Mouse (Mus musculus): ENCODE results near the gene Park7. TPM values are rescaled to one million over a fixed set of nuclear protein-coding genes. Genes with fewer than 3 reads are reported as not detected.

Gene Park7
- polyA plus RNA-seq, 1 experiment from 2014 or later, result 508 TPM

- peaks cover 44% of the 10 kb centered on the region for H3K36me3 ChIP-seq (replicated peaks)
Observed at GRCm38 (mm10) chr4:150868859-150869258, 45.4 kb downstream of the Park7 start.

GRCm38 (mm10) chr4:150868161-150868560 lies 46.1 kb downstream of the Park7 start:
- Histone ChIP-seq H3K36me3 (replicated peaks) (peaks cover 44% of the 10 kb centered on the region), H3K4me1 (peaks cover 46% of the 10 kb centered on the region), H3K9me3 (no peaks in the 10 kb centered on the region), H3K27me3 (replicated peaks; ENCODE audit: low read depth, poor library complexity, severe bottlenecking) (no peaks in the 10 kb centered on the region), H3K4me3 (no peak overlapping the region), H3K27ac (replicated peaks) (no peak overlapping the region)
- no peak for DNase-seq (ENCODE audit: low spot score)
- WGBS, result 83% methylated on average over 6 of the region's 6 CpGs

More at GRCm38 (mm10) chr4:150868859-150869258, 45.4 kb downstream of the Park7 start:
- Histone ChIP-seq H3K4me1 (peaks cover 45% of the 10 kb centered on the region), H3K27ac (replicated peaks) (no peak overlapping the region), H3K9me3 (no peaks in the 10 kb centered on the region), H3K27me3 (replicated peaks; ENCODE audit: low read depth, poor library complexity, severe bottlenecking) (no peaks in the 10 kb centered on the region), H3K4me3 (no peak overlapping the region)
- no peak for DNase-seq (ENCODE audit: low spot score)
- 80% methylated on average over 2 of the region's 2 CpGs for WGBS

GRCm38 (mm10) chr4:150866494-150866893 lies 47.7 kb downstream of the Park7 start:
- H3K4me3 ChIP-seq, result no peak overlapping the region
- peaks cover 44% of the 10 kb centered on the region for H3K36me3 ChIP-seq (replicated peaks)
- H3K27me3 ChIP-seq (replicated peaks; ENCODE audit: low read depth, poor library complexity, severe bottlenecking), result no peaks in the 10 kb centered on the region
- WGBS, result 93% methylated on average over 12 of the region's 12 CpGs
- H3K9me3 ChIP-seq, result no peaks in the 10 kb centered on the region
- H3K4me1 ChIP-seq, result peaks cover 42% of the 10 kb centered on the region
- no peak for DNase-seq (ENCODE audit: low spot score)
- H3K27ac ChIP-seq (replicated peaks), result no peak overlapping the region

- 91% methylated on average over 11 of the region's 11 CpGs for WGBS
- Histone ChIP-seq H3K36me3 (replicated peaks) (peaks cover 44% of the 10 kb centered on the region), H3K4me1 (peaks cover 40% of the 10 kb centered on the region), H3K27ac (replicated peaks) (no peak overlapping the region), H3K9me3 (no peaks in the 10 kb centered on the region), H3K4me3 (no peak overlapping the region), H3K27me3 (replicated peaks; ENCODE audit: low read depth, poor library complexity, severe bottlenecking) (no peaks in the 10 kb centered on the region)
- DNase-seq (ENCODE audit: low spot score), result no peak
Observed at GRCm38 (mm10) chr4:150866069-150866468, 48.2 kb downstream of the Park7 start.

- DNase-seq (ENCODE audit: low spot score), result no peak
- H3K4me1 ChIP-seq, result peaks cover 35% of the 10 kb centered on the region
- H3K27ac ChIP-seq (replicated peaks), result no peak overlapping the region
- H3K4me3 ChIP-seq, result no peak overlapping the region
- peaks cover 44% of the 10 kb centered on the region for H3K36me3 ChIP-seq (replicated peaks)
- H3K27me3 ChIP-seq (replicated peaks; ENCODE audit: low read depth, poor library complexity, severe bottlenecking), result no peaks in the 10 kb centered on the region
- no peaks in the 10 kb centered on the region for H3K9me3 ChIP-seq
Observed at GRCm38 (mm10) chr4:150865371-150865770, 48.9 kb downstream of the Park7 start.

GRCm38 (mm10) chr4:150862626-150863375 lies 51.4 kb downstream of the Park7 start:
- DNase-seq (ENCODE audit: low spot score), result no peak
- Histone ChIP-seq H3K27me3 (replicated peaks; ENCODE audit: low read depth, poor library complexity, severe bottlenecking) (no peaks in the 10 kb centered on the region), H3K4me3 (no peak overlapping the region), H3K27ac (replicated peaks) (no peak overlapping the region), H3K4me1 (peaks cover 20% of the 10 kb centered on the region), H3K9me3 (no peaks in the 10 kb centered on the region), H3K36me3 (replicated peaks) (peaks cover 29% of the 10 kb centered on the region)
- WGBS, result 35% methylated on average over 8 of the region's 8 CpGs

- H3K4me3 ChIP-seq, result no peak overlapping the region
- H3K36me3 ChIP-seq (replicated peaks), result peaks cover 15% of the 10 kb centered on the region
- no peak for DNase-seq (ENCODE audit: low spot score)
- no peak overlapping the region for H3K27ac ChIP-seq (replicated peaks)
- H3K9me3 ChIP-seq, result no peaks in the 10 kb centered on the region
- 74% methylated on average over 2 of the region's 2 CpGs for WGBS
- H3K27me3 ChIP-seq (replicated peaks; ENCODE audit: low read depth, poor library complexity, severe bottlenecking), result no peaks in the 10 kb centered on the region
- peaks cover 28% of the 10 kb centered on the region for H3K4me1 ChIP-seq
Observed at GRCm38 (mm10) chr4:150861161-150861560, 53.1 kb downstream of the Park7 start.

- Histone ChIP-seq H3K9me3 (no peaks in the 10 kb centered on the region), H3K4me1 (peaks cover 33% of the 10 kb centered on the region), H3K36me3 (replicated peaks) (peaks cover 9% of the 10 kb centered on the region), H3K27me3 (replicated peaks; ENCODE audit: low read depth, poor library complexity, severe bottlenecking) (no peaks in the 10 kb centered on the region), H3K4me3 (no peak overlapping the region), H3K27ac (replicated peaks) (no peak overlapping the region)
- DNase-seq (ENCODE audit: low spot score), result no peak
- 91% methylated on average over 4 of the region's 4 CpGs for WGBS
Observed at GRCm38 (mm10) chr4:150860526-150860925, 53.7 kb downstream of the Park7 start.

GRCm38 (mm10) chr4:150855346-150855745 lies 58.9 kb downstream of the Park7 start:
- peaks cover 15% of the 10 kb centered on the region for H3K27me3 ChIP-seq (replicated peaks; ENCODE audit: low read depth, poor library complexity, severe bottlenecking)
- no peak for DNase-seq (ENCODE audit: low spot score)

GRCm38 (mm10) chr4:150854839-150855246 lies 59.4 kb downstream of the Park7 start:
- Histone ChIP-seq H3K4me1 (peaks cover 33% of the 10 kb centered on the region), H3K27ac (replicated peaks) (peak overlapping the region; percentile 98), H3K36me3 (replicated peaks) (0 out of 2 replicates have a peak, but pooled peaks cover 2% of the 10 kb centered on the region), H3K27me3 (replicated peaks; ENCODE audit: low read depth, poor library complexity, severe bottlenecking) (peaks cover 15% of the 10 kb centered on the region), H3K4me3 (peak overlapping the region; percentile 92), H3K9me3 (no peaks in the 10 kb centered on the region)
- WGBS, result under 1% methylated on average over 59 of the region's 59 CpGs
- peak; percentile 98 for DNase-seq (ENCODE audit: low spot score)

More at GRCm38 (mm10) chr4:150855346-150855745, 58.9 kb downstream of the Park7 start:
- H3K4me1 ChIP-seq, result peaks cover 33% of the 10 kb centered on the region
- H3K4me3 ChIP-seq, result peak overlapping the region; percentile 92
- H3K36me3 ChIP-seq (replicated peaks), result 0 out of 2 replicates have a peak, but pooled peaks cover 2% of the 10 kb centered on the region
- peak overlapping the region; percentile 98 for H3K27ac ChIP-seq (replicated peaks)
- no peaks in the 10 kb centered on the region for H3K9me3 ChIP-seq
- WGBS, result under 1% methylated on average over 43 of the region's 43 CpGs

GRCm38 (mm10) chr4:150853680-150854461 lies 60.4 kb downstream of the Park7 start, which contains the start of gene Errfi1:
Gene Errfi1 (plus strand): TSS chr4:150853919.
- peak; percentile 25 for DNase-seq (ENCODE audit: low spot score)
- Histone ChIP-seq H3K4me1 (peaks cover 37% of the 10 kb centered on the region), H3K9me3 (no peaks in the 10 kb centered on the region), H3K27me3 (replicated peaks; ENCODE audit: low read depth, poor library complexity, severe bottlenecking) (peaks cover 15% of the 10 kb centered on the region), H3K27ac (replicated peaks) (peak within 1 kb of the TSS; percentile 98), H3K4me3 (peak within 1 kb of the TSS; percentile 92), H3K36me3 (replicated peaks) (0 out of 2 replicates have a peak, but pooled peaks cover 2% of the 10 kb centered on the region)
- WGBS, result 41% methylated on average over 13 of the region's 13 CpGs

GRCm38 (mm10) chr4:150852479-150852878 lies 61.8 kb downstream of the Park7 start:
- 87% methylated on average over 4 of the region's 4 CpGs for WGBS
- Histone ChIP-seq H3K4me3 (no peak overlapping the region), H3K9me3 (no peaks in the 10 kb centered on the region), H3K27me3 (replicated peaks; ENCODE audit: low read depth, poor library complexity, severe bottlenecking) (peaks cover 21% of the 10 kb centered on the region), H3K27ac (replicated peaks) (no peak overlapping the region), H3K4me1 (peaks cover 42% of the 10 kb centered on the region), H3K36me3 (replicated peaks) (0 out of 2 replicates have a peak, but pooled peaks cover 1% of the 10 kb centered on the region)
- DNase-seq (ENCODE audit: low spot score), result no peak

All from embryonic facial prominence, embryonic 10.5 days (tissue).